Mouse (Mus musculus) heart, embryonic 13.5 days (tissue): ENCODE data around the gene Oser1. TPM values are rescaled to one million over a fixed set of nuclear protein-coding genes. Genes with fewer than 3 reads are reported as not detected.

ENCODE experiments used
- ATAC-seq: fragments of 200-750 bp; cut with Nextera tagmentation; 2 replicates; pipeline ENCODE4 v1.8.0; 2017; ENCODE audit warnings: moderate TSS enrichment; ENCODE audit not compliant: insufficient number of reproducible peaks, low FRiP score, low TSS enrichment; ENCODE audit errors: extremely low read depth
- H3K27ac ChIP-seq: fragments of 300-500 bp; sonication (generic); replicated peaks from 2 replicates; pipeline ENCODE4 v1.5.1; 2015; ENCODE audit warnings: moderate library complexity, mild to moderate bottlenecking, inconsistent platforms
- H3K27me3 ChIP-seq: fragments of 300-500 bp; sonication (generic); replicated peaks from 2 replicates; pipeline ENCODE4 v1.6.1; 2015; ENCODE audit warnings: mild to moderate bottlenecking, inconsistent platforms
- H3K36me3 ChIP-seq: fragments of 300-500 bp; sonication (generic); 2 replicates; pipeline ENCODE4 v1.6.1; 2015; ENCODE audit warnings: mild to moderate bottlenecking, inconsistent platforms
- H3K4me1 ChIP-seq: fragments of 300-500 bp; sonication (generic); 2 replicates; pipeline ENCODE4 v1.6.1; 2015; ENCODE audit warnings: inconsistent platforms
- H3K4me2 ChIP-seq: fragments of 300-500 bp; sonication (generic); 2 replicates; pipeline ENCODE4 v1.6.1; 2015; ENCODE audit warnings: inconsistent platforms, mild to moderate bottlenecking, moderate library complexity
- H3K4me3 ChIP-seq: fragments of 300-500 bp; sonication (generic); 2 replicates; pipeline ENCODE4 v1.5.1; 2015; ENCODE audit warnings: moderate library complexity, mild to moderate bottlenecking, inconsistent platforms
- H3K9ac ChIP-seq: fragments of 300-500 bp; sonication (generic); 2 replicates; pipeline ENCODE4 v1.6.1; 2015; ENCODE audit warnings: inconsistent platforms, mild to moderate bottlenecking, moderate library complexity
- H3K9me3 ChIP-seq: fragments of 300-500 bp; sonication (generic); 2 replicates; pipeline ENCODE4 v1.6.1; 2016; ENCODE audit warnings: inconsistent platforms
- WGBS: fragments of 180-500 bp; shearing (Covaris S2); methylation state at CpG from one replicate; pipeline ENCODE4 v1.1.7; 2015; ENCODE audit warnings: mixed read lengths; 5-methylcytosine and 5-hydroxymethylcytosine counted together
- polyA plus RNA-seq: library from polyadenylated mRNA; unstranded; fragments of >200 nt; fragmentation: Nextera tagmentation; extraction: Ambion mirVana; gene quantifications from 2 replicates; pipeline ENCODE4 v1.2.1, GENCODE M21; 2015

Gene Oser1
- polyA plus RNA-seq, 1 experiment from 2014 or later: 54.5 TPM

DNA sequence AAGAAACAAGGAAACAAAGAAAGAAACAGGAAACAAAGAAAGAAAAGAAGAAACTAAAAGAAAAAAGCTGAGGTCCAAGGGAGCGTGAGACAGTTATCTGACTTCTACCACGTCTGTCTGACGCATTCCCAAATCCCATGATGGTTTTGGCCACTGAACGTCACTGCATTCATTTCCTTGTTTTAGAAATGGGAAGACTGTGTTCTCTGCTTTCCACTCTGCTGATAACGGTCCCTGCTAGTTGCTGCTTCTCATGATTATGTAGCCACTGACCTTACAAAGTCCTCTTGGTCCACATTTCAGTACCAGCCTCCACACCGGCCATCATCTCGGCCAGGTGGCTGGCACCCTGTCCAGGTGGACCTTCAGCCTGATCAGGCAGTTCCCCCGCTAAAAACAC lies 25.3 kb downstream of the Oser1 start:
- H3K9ac ChIP-seq: peak overlapping the region; percentile 66; the same call in 1 of the 2 replicates
- no peak for ATAC-seq
- no peaks in the 10 kb centered on the region for H3K9me3 ChIP-seq
- no peaks in the 10 kb centered on the region for H3K27me3 ChIP-seq
- H3K4me2 ChIP-seq: peak overlapping the region; percentile 70
- WGBS: 36% methylated on average over 8 of the region's 8 CpGs
- no peak overlapping the region for H3K4me3 ChIP-seq
- H3K36me3 ChIP-seq: no peaks in the 10 kb centered on the region
- H3K4me1 ChIP-seq: peaks cover 34% of the 10 kb centered on the region
- peak overlapping the region; percentile 98 for H3K27ac ChIP-seq

DNA sequence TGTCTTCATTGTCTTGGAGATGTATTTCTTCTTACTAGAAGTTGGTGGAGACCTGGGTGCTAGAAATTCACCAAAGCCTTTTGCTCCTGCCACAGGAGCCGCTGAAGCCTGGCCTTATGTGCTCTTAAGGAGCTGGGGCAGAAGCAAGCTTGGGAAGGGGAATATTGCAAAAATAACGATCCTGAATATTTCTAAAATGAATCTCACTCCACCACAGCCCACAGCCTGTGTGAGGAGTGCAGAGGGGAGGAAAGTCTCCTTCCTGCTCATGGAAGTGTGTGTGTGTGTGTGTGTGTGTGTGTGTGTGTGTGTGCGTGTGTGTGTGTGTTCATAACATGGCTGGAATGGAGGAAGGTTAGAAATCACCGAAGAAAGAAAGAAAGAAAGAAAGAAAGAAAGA lies 25.7 kb downstream of the Oser1 start:
- H3K36me3 ChIP-seq: no peaks in the 10 kb centered on the region
- peak overlapping the region; percentile 70 for H3K4me2 ChIP-seq
- peak overlapping the region; percentile 98 for H3K9ac ChIP-seq
- H3K4me3 ChIP-seq: peak overlapping the region; percentile 77
- WGBS: 52% methylated on average over 4 of the region's 4 CpGs
- H3K27me3 ChIP-seq: no peaks in the 10 kb centered on the region
- H3K27ac ChIP-seq: peak overlapping the region; percentile 98
- no peak for ATAC-seq
- H3K4me1 ChIP-seq: peaks cover 36% of the 10 kb centered on the region
- no peaks in the 10 kb centered on the region for H3K9me3 ChIP-seq

GRCm38 (mm10) chr2:163397905-163398304 lies 26.6 kb downstream of the Oser1 start, which contains the start of gene Jph2:
Gene Jph2, minus strand, starts transcription at chr2:163397993.
- 4% methylated on average over 10 of the region's 10 CpGs for WGBS
- peak within 1 kb of the TSS; percentile 98 for H3K9ac ChIP-seq
- peaks cover 41% of the 10 kb centered on the region for H3K4me1 ChIP-seq
- peak within 1 kb of the TSS; percentile 77 for H3K4me3 ChIP-seq
- peak within 1 kb of the TSS; percentile 70 for H3K4me2 ChIP-seq
- no peaks in the 10 kb centered on the region for H3K9me3 ChIP-seq
- ATAC-seq: peak; percentile 77
- no peaks in the 10 kb centered on the region for H3K27me3 ChIP-seq
- no peaks in the 10 kb centered on the region for H3K36me3 ChIP-seq
- H3K27ac ChIP-seq: peak within 1 kb of the TSS; percentile 98

- Histone ChIP-seq H3K4me3 (peak overlapping the region; percentile 77), H3K27me3 (no peaks in the 10 kb centered on the region), H3K4me2 (peak overlapping the region; percentile 70), H3K4me1 (peaks cover 49% of the 10 kb centered on the region), H3K27ac (peak overlapping the region; percentile 98), H3K36me3 (no peaks in the 10 kb centered on the region), H3K9ac (peak overlapping the region; percentile 98), H3K9me3 (no peaks in the 10 kb centered on the region)
- ATAC-seq: no peak
- 47% methylated on average over 19 of the region's 19 CpGs for WGBS
These were observed 27.4 kb downstream of the Oser1 start for GRCm38 (mm10) chr2:163397071-163397470.

GRCm38 (mm10) chr2:163394977-163395376 lies 29.5 kb downstream of the Oser1 start:
- Histone ChIP-seq H3K36me3 (peaks cover 11% of the 10 kb centered on the region), H3K4me1 (peaks cover 61% of the 10 kb centered on the region), H3K4me2 (peak overlapping the region; percentile 70), H3K4me3 (peak overlapping the region; percentile 77), H3K27me3 (no peaks in the 10 kb centered on the region), H3K9me3 (no peaks in the 10 kb centered on the region), H3K9ac (peak overlapping the region; percentile 98), H3K27ac (peak overlapping the region; percentile 98)
- WGBS: 32% methylated on average over 6 of the region's 6 CpGs
- ATAC-seq: no peak

DNA sequence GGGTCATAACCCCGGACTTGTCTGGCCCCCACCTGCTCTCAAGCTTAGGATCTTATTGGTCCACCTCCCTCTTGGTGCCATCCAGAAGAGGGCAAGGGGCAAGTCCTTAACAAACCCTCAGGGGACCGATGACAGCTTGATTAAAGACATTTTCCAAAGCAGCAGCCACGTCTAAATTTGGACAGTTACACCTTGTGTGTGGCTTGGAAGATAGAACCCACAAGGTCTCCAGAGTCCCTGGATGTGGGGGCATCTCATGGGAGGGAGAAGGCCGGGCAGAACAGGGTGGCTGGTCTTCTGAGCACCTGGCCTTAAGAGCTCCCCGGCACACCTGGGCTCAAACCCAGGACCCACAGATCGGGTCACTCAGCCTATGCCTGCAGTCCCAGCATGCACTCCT lies 30.5 kb downstream of the Oser1 start:
- peak overlapping the region; percentile 98 for H3K27ac ChIP-seq
- no peaks in the 10 kb centered on the region for H3K9me3 ChIP-seq
- H3K36me3 ChIP-seq: peaks cover 19% of the 10 kb centered on the region
- H3K4me2 ChIP-seq: peak overlapping the region; percentile 70
- H3K27me3 ChIP-seq: no peaks in the 10 kb centered on the region
- peaks cover 56% of the 10 kb centered on the region for H3K4me1 ChIP-seq
- WGBS: 31% methylated on average over 6 of the region's 6 CpGs
- ATAC-seq: no peak
- H3K9ac ChIP-seq: peak overlapping the region; percentile 98
- peak overlapping the region; percentile 77 for H3K4me3 ChIP-seq

DNA sequence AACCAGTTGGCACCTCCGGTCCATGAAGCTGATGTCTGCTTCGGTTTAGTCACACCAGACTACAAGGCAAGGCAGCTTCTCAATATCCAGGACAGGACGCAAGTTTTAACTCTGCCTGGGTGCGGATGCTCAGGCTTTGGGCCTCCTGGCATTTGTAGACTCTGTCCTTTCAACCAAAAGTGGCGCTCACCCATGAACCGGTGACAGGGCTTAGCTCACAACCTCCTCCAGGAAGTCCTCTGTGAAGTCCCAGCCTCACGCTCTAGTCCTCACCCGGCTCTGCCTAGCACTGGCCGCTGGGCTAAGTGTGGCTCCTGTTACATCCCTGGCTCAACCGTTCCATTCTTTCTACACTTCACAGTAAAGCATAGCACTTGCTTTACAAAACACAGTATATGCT lies 31.3 kb downstream of the Oser1 start:
- H3K9ac ChIP-seq: peak overlapping the region; percentile 98
- H3K27ac ChIP-seq: peak overlapping the region; percentile 98

DNA sequence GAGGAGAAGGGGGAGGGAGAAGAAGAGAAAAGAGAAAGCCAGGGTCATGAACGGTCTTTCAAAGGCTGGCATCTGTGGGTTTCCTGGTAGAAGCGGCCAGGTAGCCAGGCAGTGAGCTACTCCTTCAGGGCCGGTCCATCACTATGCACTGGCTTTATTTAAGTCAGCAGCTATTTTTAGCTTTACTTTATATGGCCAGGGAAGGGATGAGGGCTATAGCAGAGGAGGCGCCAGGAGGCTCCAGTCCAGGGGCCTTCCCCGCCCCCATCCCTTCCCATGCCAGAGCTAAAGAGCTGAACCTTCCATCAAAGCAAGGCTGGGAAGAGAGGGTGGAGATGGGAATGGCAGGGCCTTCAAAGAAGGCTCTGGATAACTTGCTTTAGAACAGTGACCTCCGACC lies 32.1 kb downstream of the Oser1 start:
- peaks cover 29% of the 10 kb centered on the region for H3K36me3 ChIP-seq
- H3K4me2 ChIP-seq: peak overlapping the region; percentile 70
- peaks cover 54% of the 10 kb centered on the region for H3K4me1 ChIP-seq
- peak overlapping the region; percentile 98 for H3K9ac ChIP-seq
- 25% methylated on average over 6 of the region's 6 CpGs for WGBS
- H3K27me3 ChIP-seq: no peaks in the 10 kb centered on the region
- H3K9me3 ChIP-seq: no peaks in the 10 kb centered on the region
- peak overlapping the region; percentile 98 for H3K27ac ChIP-seq
- peak overlapping the region; percentile 77 for H3K4me3 ChIP-seq
- peak; percentile 82; the same call in 1 of the 2 replicates for ATAC-seq

More for the DNA sequence above, 31.3 kb downstream of the Oser1 start:
- Histone ChIP-seq H3K36me3 (peaks cover 26% of the 10 kb centered on the region), H3K4me2 (peak overlapping the region; percentile 70), H3K9me3 (no peaks in the 10 kb centered on the region), H3K4me1 (peaks cover 52% of the 10 kb centered on the region), H3K4me3 (peak overlapping the region; percentile 77), H3K27me3 (no peaks in the 10 kb centered on the region)
- WGBS: 55% methylated on average over 10 of the region's 10 CpGs
- ATAC-seq: no peak

DNA sequence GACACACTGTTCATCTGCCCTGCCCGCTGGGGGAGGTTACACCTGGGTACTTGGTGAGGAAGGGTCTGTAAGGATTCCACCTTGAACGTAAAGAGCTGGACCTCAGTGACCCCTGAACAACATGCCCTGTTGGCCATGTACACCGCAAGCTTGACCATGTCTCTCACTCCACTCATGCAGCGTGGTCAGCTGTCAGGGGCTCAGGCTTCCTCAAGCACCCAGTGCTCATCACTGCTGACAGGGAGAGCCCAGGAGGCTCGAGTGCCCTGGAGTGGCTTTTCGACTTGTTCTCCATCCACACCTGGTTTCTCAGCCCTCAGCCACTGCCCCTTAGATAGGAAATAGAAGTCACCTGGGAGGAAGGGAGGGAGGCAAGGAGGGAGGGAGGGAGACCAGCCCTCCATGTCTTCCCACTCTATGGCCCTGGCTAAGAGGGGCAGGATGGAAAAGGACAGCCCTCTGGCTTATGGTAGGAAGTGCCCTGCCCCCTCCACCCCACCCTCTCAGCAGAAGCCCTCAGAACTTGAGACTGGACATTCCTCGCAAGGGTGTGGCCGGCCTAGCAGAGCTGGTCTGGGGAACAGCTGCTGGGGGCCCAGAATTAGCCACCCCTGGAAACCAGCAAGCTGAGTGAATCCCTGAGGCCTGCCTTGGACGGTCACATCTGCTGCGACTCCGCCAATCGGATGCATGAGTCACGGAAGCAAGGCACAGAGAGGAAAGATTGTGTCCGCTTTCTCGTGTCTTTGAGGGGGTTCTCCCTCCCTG lies 37.9 kb downstream of the Oser1 start:
- peak overlapping the region; percentile 78 for H3K9ac ChIP-seq
- H3K4me2 ChIP-seq: peak overlapping the region; percentile 62
- peaks cover 87% of the 10 kb centered on the region for H3K4me1 ChIP-seq
- WGBS: 30% methylated on average over 15 of the region's 15 CpGs
- no peaks in the 10 kb centered on the region for H3K9me3 ChIP-seq
- peak overlapping the region; percentile 76 for H3K27ac ChIP-seq
- H3K36me3 ChIP-seq: peaks cover 41% of the 10 kb centered on the region
- ATAC-seq: 0 out of 2 replicates have a peak, but pooled peaks have one; percentile 9
- H3K4me3 ChIP-seq: peak overlapping the region; percentile 34
- no peaks in the 10 kb centered on the region for H3K27me3 ChIP-seq

DNA sequence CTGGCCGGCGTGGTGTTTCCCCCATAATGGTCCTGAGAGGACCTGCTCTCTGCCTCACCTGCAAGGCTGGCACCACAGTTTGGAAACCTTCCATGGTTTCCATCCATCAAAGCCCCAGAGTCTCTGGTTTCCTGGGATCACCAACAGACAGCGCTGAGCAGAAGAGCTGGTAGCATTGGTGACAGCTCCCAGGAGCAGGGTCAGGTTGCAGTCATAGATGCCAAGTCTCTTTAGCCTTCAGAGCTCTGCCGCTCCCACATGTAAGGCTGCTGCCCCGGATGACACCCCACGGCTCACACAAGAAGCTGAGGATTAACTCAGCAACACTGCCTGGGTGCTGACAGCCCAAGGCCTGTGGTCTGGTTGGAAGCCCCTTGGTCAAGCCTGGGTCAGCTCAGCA lies 39.4 kb downstream of the Oser1 start:
- Histone ChIP-seq H3K4me1 (peaks cover 82% of the 10 kb centered on the region), H3K27ac (peak overlapping the region; percentile 76), H3K27me3 (no peaks in the 10 kb centered on the region), H3K36me3 (peaks cover 36% of the 10 kb centered on the region), H3K4me3 (0 out of 2 replicates have a peak overlapping the region, but pooled peaks have one; percentile 11), H3K9ac (peak overlapping the region; percentile 78), H3K4me2 (peak overlapping the region; percentile 62), H3K9me3 (no peaks in the 10 kb centered on the region)
- ATAC-seq: no peak
- WGBS: 50% methylated on average over 6 of the region's 6 CpGs

DNA sequence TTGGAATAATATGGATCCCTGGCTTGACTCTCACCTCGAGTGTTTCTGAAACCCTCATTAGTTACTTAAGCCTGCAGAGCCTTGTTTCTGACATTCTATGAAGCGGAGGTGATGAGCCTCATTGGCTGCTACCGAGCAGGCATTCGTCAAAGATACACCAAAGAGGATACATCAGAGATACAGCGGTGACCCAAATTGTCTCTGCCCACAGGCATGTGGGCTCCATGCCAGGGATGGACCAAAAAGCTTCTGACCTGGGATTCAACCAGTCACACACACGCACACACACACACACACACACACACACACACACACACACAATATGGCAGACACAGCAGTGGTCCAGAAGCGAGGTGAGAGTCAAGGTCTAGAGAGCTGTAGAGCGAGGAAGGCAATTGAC lies 43.3 kb downstream of the Oser1 start:
- ATAC-seq: no peak
- H3K9ac ChIP-seq: peak overlapping the region; percentile 61; the same call in 1 of the 2 replicates
- peaks cover 94% of the 10 kb centered on the region for H3K4me1 ChIP-seq

More for the DNA sequence above, 43.3 kb downstream of the Oser1 start:
- Histone ChIP-seq H3K9me3 (no peaks in the 10 kb centered on the region), H3K36me3 (peaks cover 28% of the 10 kb centered on the region), H3K27me3 (peaks cover 12% of the 10 kb centered on the region), H3K4me2 (no peak overlapping the region), H3K4me3 (no peak overlapping the region), H3K27ac (peak overlapping the region; percentile 72)
- 77% methylated on average over 8 of the region's 8 CpGs for WGBS
